Mouse (Mus musculus) thymus, adult 2 months (tissue): ENCODE measurements at regions not wholly inside any gene's neighbourhood (a gene's known extent, or its start where the extent isn't known, plus 50 kb on each side); places are given as distances from the start of the nearest gene placed in this dataset.

ENCODE experiments used
- CTCF ChIP-seq: fragments of 200-500 bp; IDR thresholded peaks from 2 replicates; pipeline ENCODE4 v1.5.1; 2012; ENCODE audit warnings: mild to moderate bottlenecking, control low read depth, low read length, moderate library complexity, borderline replicate concordance; ENCODE audit not compliant: control insufficient read depth, poor library complexity, insufficient read depth; ENCODE audit errors: extremely low read depth
- POLR2A ChIP-seq: fragments of 200-500 bp; IDR thresholded peaks from 2 replicates; pipeline ENCODE4 v1.6.1; 2012; ENCODE audit warnings: mild to moderate bottlenecking, low read length, control low read depth, moderate library complexity; ENCODE audit not compliant: control insufficient read depth, poor library complexity, insufficient read depth; ENCODE audit errors: extremely low read depth

GRCm38 (mm10) chr9:43506276-43506675 lies 195.6 kb downstream of the Trim29 start:
- TF ChIP-seq CTCF: no peak
- TF ChIP-seq POLR2A: no peak
